Mouse (Mus musculus) kidney, adult 8-10 months (tissue): ENCODE data around the gene Prrt1.

Experiments used
- DNase-seq, 2 experiments: peaks; one replicate each; pipeline ENCODE4 v3.0.0; 2022

The Prrt1 gene

DNA sequence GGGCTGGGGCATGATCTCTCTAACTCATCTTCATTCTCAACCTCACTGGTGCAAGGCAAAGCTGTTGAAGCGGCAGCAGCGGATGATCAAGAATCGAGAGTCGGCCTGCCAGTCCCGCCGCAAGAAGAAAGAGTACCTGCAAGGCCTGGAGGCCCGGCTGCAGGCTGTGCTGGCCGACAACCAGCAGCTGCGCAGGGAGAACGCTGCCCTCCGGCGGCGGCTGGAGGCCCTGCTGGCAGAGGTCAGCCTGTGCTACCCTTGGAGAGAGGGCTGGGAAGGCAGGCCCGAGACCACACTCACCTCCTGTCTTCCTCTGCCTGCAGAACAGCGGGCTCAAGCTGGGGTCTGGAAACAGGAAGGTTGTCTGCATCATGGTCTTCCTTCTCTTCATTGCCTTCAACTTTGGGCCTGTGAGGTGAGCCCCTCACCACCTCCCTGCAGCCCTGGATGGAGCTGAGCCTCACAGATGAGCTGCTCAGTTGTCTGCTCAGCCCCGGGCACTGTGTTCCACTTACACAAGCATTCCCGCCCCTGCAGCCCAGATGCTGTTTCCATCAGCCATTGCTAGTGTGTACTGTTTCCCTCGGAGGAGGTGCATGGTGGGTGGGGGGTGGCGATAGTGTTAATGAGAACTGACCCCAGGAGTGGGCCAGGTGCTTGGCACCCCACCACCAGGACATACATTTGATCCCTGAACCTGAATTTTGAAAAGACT, 22.3 kb downstream of the Prrt1 start:
- peak; percentile 56 to 66 for DNase-seq

DNA sequence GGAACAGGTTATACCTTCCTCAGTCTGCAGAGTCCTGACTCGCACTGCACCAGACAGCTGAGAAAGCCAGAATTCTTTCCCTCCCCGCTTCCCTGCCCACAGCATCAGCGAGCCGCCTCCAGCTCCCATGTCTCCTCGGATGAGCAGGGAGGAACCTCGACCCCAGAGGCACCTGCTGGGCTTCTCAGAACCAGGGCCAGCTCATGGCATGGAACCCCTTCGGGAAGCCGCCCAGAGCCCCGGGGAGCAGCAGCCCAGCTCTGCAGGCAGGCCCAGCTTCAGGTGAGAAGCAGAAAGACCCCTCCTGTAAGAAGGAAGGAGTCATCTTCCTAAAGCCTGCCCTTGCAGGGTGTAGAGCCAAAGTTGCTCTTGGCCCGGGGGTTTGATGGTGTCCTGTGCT, 23.2 kb downstream of the Prrt1 start:
- no peak for DNase-seq

DNA sequence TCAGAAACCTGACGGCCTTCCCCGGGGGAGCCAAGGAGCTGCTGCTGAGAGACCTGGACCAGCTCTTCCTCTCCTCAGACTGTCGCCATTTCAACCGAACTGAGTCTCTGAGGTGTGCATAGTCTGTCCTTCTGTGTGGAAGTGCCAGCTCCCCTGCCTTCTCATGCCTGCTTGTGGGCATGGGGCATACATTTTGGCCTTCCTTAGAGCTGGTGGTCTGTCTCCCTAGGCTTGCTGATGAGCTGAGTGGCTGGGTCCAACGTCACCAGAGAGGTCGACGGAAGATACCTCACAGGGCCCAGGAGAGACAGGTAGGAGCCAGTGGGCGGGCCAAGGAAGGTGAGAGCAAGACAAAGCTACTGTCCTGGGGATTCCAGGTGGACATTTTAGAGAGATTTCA, 23.7 kb downstream of the Prrt1 start:
- no peak for DNase-seq

DNA sequence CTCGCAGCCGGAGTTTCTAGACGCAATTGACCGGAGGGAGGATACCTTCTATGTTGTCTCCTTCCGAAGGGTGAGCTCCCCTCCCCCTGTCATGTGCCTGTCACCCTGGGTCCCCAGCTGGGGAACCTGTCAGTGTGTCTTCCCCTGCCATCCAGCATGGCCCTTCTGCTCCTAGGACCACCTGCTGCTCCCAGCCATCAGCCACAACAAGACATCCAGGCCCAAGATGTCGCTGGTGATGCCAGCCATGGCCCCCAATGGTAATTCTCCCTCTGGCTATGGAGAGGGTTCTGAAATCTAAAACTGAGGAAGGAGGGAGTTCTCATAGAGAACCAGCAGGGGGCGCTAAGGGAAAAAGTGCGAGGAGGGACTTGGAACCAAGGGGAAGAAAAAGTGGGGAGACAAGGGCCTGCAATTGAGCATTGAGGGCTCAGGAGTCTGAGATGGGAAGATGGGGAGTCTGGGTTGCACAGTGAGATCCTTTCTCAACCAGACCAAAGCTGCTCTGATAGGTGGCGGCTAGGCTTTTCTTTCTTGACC, 24.5 kb downstream of the Prrt1 start:
- peak in 1 of 2 experiments; percentile 55 for DNase-seq

DNA sequence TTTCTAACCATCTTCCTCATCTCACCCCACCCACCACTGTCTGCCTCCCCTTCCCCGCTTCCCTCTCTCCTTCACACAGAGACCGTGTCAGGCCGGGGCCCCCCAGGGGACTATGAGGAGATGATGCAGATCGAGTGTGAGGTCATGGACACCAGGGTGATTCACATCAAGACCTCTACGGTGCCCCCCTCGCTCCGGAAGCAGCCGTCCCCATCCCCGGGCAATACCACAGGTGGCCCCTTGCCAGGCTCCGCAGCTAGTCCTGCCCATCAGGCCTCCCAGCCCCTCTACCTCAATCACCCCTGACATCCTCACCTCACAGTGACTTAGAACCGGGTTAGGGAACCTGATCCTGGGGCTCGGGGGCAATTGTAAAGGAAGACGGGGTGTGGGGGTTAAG, 25.1 kb downstream of the Prrt1 start:
- DNase-seq: no peak

DNA sequence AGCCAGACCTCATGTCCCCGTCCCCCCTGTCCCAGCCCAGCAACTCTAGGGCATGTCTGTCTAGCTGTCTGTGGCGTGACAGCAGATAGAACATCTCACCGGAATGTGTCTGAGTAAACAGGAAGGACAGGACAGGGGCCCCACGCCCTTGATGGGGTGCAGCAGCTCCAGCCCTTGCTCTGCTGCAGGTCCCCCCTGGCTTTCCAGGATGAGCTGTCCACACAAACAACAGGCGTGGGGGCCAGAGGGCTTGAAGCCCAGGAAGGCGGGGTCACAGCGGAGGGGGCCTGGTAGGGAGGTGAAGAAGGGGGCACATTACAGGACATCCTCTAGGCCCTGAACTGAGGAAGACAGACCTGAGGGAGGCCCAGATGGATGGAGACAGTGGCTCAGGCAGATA, 25.8 kb downstream of the Prrt1 start:
- DNase-seq: peak; percentile 58 to 80

DNA sequence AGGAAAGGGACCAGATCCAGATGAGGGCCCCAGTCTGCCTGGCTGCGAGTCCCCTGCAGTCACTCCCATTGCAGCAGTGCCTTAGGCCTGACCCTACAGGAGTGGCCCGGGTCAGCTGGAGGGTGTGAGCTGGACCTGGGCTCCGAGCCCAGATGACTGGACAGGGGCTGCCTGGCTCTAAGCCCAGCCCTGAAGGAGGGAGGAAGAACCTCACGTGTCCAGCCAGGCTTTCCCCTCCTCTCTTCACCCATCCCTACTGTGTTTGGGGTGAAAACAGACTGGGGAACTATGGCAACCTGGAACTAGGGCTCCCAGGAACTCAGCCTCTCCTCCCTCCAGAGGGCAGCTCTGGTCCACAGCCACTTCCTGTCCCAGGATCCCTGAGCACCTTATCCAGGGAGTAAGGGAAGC, 26.3 kb downstream of the Prrt1 start:
- DNase-seq: peak; percentile 88 to 92

DNA sequence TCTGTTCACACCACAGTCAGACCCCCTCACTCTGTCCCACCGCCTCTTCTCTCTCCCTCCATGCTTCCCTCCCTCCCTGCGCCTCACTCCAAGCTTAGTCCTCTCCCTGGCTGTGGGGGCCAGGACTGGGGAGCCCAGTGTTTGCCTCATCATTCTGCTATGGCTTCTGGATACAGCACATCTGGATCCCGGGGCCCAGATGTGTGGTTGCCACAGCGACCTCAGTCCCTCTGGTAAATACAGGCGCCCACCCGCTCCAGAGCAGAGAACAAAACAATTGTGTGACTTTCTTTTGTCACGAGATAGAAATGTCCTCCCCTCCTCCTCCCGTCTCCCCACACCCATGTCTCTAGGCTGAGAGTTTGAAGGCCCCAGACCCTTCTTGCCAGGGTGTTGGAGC, 27.3 kb downstream of the Prrt1 start:
- DNase-seq: no peak

DNA sequence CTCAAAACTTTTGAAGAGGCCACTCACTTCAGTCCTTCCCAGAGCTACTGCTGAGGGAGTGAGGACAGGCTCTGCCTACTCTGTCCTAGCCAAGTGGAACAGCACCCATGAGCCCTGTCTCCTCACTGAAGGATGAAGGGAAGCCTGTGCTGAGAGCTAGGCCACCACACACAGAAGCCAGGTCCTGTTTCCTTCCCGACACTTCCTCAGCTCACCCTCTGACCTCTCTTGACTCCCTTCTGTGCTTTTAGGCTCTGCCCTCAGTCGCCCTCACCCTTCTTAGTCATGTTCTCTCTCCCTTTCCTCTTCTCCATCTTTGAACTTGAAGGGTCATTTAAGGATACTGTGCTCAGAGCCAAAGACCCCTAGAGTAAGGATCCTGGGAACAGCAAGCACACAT, 27.9 kb downstream of the Prrt1 start:
- DNase-seq: no peak

DNA sequence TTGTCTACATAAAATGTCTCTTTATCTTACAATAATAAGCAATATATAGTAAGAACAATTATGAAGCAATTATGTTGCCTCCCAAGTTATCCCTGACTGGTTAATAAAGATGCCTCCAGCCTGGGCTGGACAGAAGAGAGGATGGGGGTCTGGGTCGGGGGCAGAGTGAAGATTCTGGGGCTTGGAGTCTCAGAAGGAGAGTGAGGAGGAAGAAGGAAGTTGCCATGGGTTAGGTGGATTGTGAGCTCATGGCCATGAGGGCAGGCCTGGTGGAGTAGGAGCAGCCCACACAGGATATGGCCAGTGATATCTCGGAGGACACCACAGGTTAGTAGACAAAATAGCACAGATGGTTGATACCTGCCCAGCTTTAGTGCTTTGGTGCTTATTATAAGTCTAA, 28.8 kb downstream of the Prrt1 start:
- no peak for DNase-seq

DNA sequence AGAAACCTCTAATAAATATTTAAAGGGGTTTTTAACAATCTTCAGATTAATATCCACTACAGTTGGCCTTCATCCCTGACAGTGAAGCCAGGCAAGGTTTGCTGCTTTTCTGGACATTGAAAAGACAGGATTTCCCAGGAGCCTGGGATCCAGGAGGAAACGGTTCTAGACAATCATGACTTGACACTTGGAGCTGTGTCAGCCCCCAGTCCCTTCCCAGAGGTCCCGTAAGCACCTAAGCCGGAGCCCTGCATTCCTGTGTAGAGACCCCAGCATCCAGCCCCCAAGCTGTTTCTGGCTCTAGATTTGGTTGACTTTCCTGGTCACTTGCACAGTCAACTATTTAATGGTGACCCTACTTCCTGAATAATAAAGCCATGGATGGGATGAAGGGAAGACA, 29.3 kb downstream of the Prrt1 start:
- no peak for DNase-seq

DNA sequence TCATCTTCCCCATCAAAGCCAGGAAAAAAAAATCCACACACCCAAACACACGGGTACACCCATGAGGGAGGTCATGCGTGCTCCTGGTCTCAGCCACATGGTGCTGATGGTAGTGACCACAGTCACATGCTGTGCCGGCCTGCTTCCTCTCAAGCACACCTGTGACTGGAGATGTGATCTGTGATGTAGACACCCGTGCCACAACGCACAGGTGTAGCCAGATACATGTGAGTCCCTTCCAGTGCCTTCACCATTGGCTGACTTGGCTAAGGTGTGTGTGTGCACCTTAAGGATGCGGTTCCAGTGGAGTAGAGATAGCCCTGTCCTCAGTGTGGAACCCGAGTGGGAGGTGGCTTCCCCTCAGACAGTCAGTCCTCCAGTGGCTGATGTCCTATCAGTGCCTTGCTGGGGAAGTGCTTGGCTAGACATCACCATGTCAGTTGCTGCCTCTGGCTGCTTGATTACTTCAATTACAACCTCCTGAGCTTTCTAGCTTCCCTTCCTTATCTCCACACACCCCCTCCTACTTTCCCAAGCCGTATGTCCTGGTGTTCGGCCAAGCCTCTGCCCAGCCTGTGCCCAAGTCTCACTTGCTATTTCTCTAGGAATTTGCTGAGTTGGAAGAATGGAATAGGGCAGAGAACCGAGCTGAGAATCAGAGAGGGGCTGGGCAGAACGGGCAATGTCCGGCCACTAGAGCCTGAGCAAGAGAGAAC, 30.0 kb downstream of the Prrt1 start:
- peak in 1 of 2 experiments; percentile 48 for DNase-seq

DNA sequence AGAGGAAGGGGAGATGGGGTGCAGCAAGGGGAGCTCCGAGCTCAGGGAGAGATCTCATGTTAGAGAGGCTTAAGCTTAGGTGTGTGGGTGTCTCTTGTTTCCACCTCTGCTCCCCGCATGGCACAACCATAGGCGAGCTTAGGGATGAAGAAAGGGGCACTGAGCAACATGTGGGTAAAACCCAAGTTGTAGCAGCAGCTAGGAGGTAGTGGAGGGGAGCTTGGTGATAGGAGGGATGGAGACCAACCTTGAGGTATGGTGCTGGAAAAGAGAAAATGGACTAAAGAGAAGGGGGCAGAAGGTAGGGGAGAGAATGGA, 30.5 kb downstream of the Prrt1 start:
- no peak for DNase-seq

DNA sequence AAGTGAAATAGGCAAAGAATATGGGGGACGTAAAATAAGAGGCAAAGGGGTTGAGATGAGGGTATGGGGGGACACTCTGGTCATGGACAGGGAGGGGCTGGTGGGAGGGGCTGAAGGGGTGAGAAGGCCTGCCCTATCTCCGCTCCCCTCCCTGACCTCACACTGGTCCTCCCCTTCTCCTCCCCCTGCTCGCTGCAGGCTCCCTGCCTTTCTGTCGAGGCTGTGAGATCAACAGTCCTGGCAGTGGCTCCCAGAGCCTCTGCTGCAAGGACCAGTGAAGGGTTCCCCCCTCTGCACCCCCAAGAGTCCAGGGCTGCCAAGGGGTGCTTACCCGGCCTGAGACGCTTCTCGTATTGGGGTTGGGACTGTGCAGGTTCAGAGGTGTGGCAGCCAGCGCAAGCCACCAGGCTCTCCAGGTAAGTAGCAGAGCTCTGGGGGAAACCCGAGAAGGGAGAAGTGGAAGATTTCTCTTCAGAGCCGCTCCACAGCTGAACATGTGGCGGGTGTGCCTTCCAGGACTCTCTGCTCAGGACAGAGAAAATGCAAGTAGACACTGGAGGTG, 31.0 kb downstream of the Prrt1 start:
- no peak for DNase-seq

DNA sequence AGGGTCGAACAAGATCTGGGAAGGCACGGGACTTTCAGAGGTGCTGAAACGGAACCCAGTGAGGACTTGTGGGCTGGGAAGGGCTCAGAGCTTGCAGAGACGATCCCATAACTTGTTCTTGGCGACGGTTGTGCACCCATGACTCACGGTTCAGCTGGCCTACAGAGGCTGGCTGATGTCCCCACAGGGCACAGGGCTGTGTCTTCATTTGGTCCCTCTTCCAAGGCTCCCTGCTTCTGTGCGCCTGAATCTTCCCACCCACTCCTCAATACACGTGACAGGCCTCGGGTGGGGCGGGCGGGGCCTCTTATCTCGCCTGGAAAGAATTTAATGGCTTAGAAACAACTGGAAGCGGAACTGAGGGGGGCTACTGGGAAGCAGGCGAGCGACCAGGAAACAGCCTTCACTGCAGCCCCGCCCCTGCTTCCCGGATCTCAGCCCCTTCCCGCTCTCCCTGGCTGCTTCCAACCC, 31.8 kb downstream of the Prrt1 start:
- DNase-seq: peak; percentile 60 to 72

DNA sequence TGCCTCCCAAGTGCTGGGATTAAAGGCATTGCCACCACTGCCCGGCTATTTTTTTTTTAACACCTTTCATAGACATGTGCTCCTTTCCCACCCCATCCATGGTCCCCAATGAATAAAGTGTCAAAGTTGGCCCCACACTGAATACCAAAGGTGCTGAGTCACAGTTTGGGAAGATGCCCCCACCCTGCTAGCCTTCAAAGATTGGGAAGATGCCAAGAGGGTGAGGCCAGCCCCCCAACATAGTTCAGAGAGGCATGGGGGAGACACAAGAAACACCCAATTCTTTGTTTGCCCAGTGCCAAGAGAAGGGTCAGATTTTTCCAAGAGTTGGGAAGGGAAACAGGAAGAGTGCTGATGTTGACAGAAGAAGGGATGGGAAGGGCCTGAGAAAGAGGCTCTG, 33.1 kb downstream of the Prrt1 start:
- no peak for DNase-seq

DNA sequence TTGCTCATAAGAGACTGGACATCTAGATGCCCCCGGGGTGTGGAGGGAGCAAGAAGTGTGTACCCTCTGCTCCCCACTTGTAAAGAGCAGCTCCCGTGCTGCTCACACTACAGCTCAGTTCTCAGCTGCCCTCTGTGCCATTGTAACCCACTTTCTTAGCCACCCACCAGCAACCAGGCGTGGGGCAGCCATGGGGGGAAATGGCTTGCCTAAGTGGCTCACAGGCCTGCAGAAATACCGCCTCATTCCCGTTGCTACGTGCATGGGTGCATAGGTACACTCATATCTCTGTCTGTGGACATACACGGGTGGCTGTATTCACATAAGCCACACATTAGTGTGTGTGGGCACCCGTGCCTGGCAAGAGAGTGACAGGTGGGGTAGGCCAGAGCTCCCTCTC, 33.6 kb downstream of the Prrt1 start:
- DNase-seq: no peak

DNA sequence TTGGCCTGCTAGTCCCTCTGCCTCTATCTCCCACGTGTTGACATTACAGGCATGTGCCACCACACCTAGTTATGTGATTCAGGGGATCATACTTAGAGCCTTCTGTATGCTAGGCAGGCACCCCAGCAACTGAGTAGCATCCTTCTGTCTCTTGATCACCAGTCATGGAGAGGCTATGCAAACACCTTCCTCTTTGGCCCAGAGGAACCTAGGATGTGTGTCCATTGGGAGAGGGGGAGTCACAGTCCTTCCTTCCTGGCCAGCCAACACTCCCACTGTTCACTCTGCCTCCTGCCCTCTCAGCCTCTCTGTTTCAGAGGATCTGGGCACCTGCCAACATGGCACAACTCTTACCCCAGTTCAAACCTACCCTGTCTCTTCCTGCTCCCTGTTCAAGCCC, 34.2 kb downstream of the Prrt1 start:
- no peak for DNase-seq

DNA sequence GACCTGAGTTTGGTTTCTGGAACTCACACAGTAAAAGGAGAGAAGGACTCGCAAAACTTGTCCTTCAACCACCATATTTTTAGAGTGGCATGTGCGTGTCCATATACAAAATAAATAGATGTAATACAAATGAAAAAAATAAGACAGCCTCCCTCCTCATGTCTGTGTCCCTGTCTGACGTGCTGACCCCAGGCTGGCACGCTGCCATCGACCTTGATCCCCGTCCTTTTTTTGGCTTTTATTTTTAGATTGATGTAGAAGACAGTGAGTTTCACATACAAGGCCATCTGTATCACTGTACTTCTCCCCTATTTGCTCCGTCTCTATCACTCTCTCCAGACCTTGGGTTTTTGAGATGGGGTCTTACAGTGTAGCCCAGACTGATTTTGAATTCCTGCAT, 35.1 kb downstream of the Prrt1 start:
- DNase-seq: no peak

DNA sequence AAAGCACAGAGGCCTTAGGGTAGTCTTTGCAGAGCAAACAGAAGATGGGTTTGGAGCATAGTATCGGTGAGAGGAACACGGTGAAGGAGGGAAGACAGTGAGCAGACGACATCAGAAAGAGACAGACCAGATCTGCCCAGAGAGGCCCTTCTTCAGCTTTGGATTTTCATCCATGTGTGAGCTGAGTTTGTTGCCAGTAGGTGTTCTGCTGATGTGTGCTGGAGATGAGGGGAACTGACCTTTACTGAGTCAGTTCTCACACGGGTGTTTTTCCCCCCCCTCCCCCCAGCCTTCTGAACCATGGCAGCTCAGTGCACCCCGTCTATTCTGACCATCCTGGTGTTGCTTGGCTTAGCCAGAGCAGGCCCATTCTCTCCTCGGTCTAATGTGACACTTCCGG, 40.9 kb downstream of the Prrt1 start, which contains the start of gene Tnxb:
Gene Tnxb (plus strand): TSS at position 301 of the 400 bp plus-strand sequence.
- no peak for DNase-seq

DNA sequence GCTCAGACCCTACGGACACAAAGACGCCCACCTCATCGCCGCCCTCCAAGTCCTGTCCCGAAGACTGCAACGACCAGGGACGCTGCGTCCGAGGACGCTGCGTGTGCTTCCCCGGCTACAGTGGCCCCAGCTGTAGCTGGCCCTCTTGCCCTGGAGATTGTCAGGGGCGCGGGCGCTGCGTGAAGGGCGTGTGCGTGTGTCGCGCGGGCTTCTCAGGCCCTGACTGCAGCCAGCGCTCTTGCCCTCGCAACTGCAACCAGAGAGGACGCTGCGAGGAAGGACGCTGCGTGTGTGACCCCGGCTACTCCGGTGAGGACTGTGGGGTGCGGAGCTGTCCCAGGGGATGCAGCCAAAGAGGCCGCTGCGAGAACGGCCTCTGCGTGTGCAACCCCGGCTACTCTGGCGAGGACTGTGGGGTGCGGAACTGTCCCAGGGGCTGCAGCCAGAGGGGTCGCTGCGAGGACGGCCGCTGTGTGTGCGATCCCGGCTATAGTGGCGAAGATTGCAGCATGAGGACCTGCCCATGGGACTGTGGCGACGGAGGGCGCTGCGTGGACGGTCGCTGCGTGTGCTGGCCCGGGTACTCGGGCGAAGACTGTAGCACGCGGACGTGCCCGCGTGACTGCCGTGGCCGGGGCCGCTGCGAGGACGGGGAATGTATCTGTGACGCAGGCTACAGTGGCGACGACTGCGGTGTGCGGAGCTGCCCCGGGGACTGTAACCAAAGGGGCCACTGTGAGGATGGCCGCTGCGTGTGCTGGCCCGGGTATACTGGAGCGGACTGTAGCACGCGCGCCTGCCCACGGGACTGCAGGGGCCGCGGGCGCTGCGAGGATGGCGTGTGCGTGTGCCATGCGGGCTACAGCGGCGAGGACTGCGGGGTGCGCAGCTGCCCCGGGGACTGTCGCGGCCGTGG, 42.1 kb downstream of the Prrt1 start:
- DNase-seq: no peak

DNA sequence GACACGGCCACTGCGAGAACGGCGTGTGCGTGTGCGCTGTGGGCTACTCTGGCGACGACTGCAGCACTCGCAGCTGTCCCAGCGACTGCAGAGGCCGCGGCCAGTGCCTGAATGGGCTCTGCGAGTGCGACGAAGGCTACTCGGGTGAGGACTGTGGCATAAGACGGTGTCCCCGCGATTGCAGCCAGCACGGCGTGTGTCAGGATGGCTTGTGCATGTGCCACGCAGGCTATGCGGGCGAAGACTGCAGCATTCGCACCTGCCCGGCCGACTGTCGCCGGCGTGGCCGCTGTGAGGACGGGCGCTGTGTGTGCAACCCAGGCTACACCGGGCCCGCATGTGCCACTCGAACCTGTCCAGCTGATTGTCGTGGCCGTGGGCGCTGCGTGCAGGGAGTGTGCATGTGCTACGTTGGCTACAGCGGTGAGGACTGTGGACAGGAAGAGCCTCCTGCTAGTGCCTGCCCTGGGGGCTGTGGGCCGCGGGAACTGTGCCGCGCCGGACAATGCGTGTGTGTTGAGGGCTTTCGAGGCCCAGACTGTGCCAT, 43.0 kb downstream of the Prrt1 start:
- DNase-seq: no peak

DNA sequence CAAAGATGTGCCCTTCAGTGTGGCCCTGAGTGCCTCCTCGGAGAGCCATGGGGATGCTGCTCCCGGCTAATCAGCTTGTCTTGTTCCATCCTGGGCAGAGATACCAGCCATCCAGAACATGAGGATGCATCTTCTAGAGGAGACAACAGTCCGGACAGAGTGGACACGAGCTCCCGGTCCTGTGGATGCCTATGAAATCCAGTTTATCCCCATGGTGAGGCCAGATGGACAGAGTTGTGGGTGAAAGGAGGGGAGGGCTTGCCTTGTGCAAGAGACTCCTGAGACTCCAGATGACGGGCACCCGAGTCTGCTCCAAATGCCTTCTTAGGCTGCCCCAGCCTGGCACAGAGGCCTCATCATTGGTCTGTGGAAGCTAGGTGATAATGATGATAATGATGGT, 43.8 kb downstream of the Prrt1 start:
- no peak for DNase-seq
